29 mouse cellular contexts compared by ENCODE assay signal in the genomic region with DNA sequence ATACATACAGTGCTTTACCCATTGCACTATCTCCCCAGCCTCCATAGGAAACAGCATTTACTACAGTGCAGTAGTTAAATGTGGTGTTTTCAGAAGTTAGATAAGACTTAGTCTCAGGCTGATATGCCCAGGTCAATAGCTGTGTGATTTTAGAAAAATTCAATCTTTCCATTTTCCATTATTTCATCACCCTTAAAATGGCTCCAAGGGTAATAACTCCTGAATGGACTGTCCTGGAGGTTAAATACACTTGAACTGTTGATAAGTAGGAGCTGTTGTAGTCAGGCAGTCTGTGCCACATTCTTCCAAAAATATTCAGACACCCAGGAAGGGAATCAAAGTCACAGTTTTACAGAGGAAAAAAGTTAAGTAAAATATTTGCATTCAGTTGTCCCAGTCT. TPM values are rescaled to one million over a fixed set of nuclear protein-coding genes. Genes with fewer than 3 reads are reported as not detected.
"Had no signal": no experiment of that assay in that cellular context is flagged by ENCODE, and none has a peak within 500 bp of the region (broad histone marks: within the 10 kb centered on the region; RNA-seq: fewer than 3 reads in every experiment).

No protein-coding gene starts in this region.

- H3K9ac ChIP-seq: embryonic facial prominence, embryonic 12.5 days; embryonic facial prominence, embryonic 13.5 days; embryonic facial prominence, embryonic 15.5 days; forebrain, embryonic 12.5 days; forebrain, embryonic 13.5 days; forebrain, embryonic 15.5 days; forebrain, postnatal 0 days had no signal

- H3K4me2 ChIP-seq: embryonic facial prominence, embryonic 12.5 days; embryonic facial prominence, embryonic 13.5 days; embryonic facial prominence, embryonic 15.5 days; forebrain, embryonic 12.5 days; forebrain, embryonic 13.5 days; forebrain, embryonic 15.5 days had no signal

- H3K27ac ChIP-seq: embryonic facial prominence, embryonic 10.5 days; embryonic facial prominence, embryonic 12.5 days; embryonic facial prominence, embryonic 13.5 days; embryonic facial prominence, embryonic 15.5 days; forebrain, embryonic 10.5 days; forebrain, embryonic 12.5 days; forebrain, embryonic 13.5 days; forebrain, embryonic 15.5 days; gastrocnemius, adult 2 months; heart, adult 2 months had no signal

- H3K27me3 ChIP-seq: embryonic facial prominence, embryonic 12.5 days; embryonic facial prominence, embryonic 13.5 days; embryonic facial prominence, embryonic 15.5 days; forebrain, embryonic 12.5 days; forebrain, embryonic 13.5 days; forebrain, embryonic 15.5 days had no signal

- DNase-seq: cerebellum, adult 2 months; cerebellum, adult 8-10 months; cerebellum, adult 9-10 months; cerebellum, adult 9-11 months; cerebellum, postnatal 10 days; cerebellum, postnatal 14 days; cerebellum, postnatal 25 days; cerebellum, postnatal 36 days; embryo, embryonic 11 days; forebrain, postnatal 0 days; gastrocnemius, adult 2 months; gastrocnemius, postnatal 10 days; gastrocnemius, postnatal 14 days; gastrocnemius, postnatal 25 days; gastrocnemius, postnatal 36 days; heart, adult 18-20 months; heart, adult 2 months had no signal

- ATAC-seq: forebrain, embryonic 13.5 days; forebrain, embryonic 14.5 days; forebrain, embryonic 15.5 days; forebrain, embryonic 16.5 days; forebrain, postnatal 0 days had no signal

- H3K4me1 ChIP-seq: embryonic facial prominence, embryonic 10.5 days; embryonic facial prominence, embryonic 12.5 days; forebrain, embryonic 12.5 days had no signal

- H3K36me3 ChIP-seq: embryonic facial prominence, embryonic 10.5 days; embryonic facial prominence, embryonic 12.5 days; embryonic facial prominence, embryonic 13.5 days; embryonic facial prominence, embryonic 15.5 days; forebrain, embryonic 10.5 days; forebrain, embryonic 12.5 days; forebrain, embryonic 15.5 days had no signal

- H3K9me3 ChIP-seq: embryonic facial prominence, embryonic 10.5 days; embryonic facial prominence, embryonic 12.5 days; embryonic facial prominence, embryonic 13.5 days; embryonic facial prominence, embryonic 15.5 days; forebrain, embryonic 10.5 days; forebrain, embryonic 12.5 days; forebrain, embryonic 13.5 days; forebrain, embryonic 15.5 days had no signal

- H3K4me3 ChIP-seq: embryonic facial prominence, embryonic 10.5 days; embryonic facial prominence, embryonic 12.5 days; embryonic facial prominence, embryonic 13.5 days; embryonic facial prominence, embryonic 15.5 days; erythroblast, embryonic 14.5 days; forebrain, embryonic 10.5 days; forebrain, embryonic 12.5 days; forebrain, embryonic 13.5 days; forebrain, embryonic 15.5 days; gastrocnemius, adult 2 months; heart, adult 2 months had no signal

RNA-seq across cellular contexts. Expression of a gene that starts 25.2 kb away (rescaled TPM):
- total RNA-seq: common myeloid progenitor, adult 5-6 weeks had no signal
- polyA plus RNA-seq: erythroblast, embryonic 14.5 days had no signal
